In genomic region chr8:47988111-47988510, GRCm38 (mm10) we compare ENCODE assay signal across 14 mouse cellular contexts. TPM values are rescaled to one million over a fixed set of nuclear protein-coding genes. Genes with fewer than 3 reads are reported as not detected.
A peak's percentile ranks its signal among the peaks of the same experiment; 100 is the strongest.
DNase-seq lines count a peak whose midpoint lies in the region; ATAC-seq and TF ChIP-seq lines count a peak whose summit lies in the region.
"Had no signal": no experiment of that assay in that cellular context is flagged by ENCODE, and none has a peak within 500 bp of the region (broad histone marks: within the 10 kb centered on the region; RNA-seq: fewer than 3 reads in every experiment).

No protein-coding gene starts in this region.

- ATAC-seq in kidney, embryonic 14.5 days (ENCODE audit: low FRiP score, low TSS enrichment) = no peak
- ATAC-seq: forebrain, embryonic 14.5 days had no signal

- H3K4me3 ChIP-seq in kidney, embryonic 14.5 days (ENCODE audit: low read length) = peak overlapping the region; percentile 88; the same call in 1 of the 2 replicates
- H3K4me3 ChIP-seq in myocyte = peak overlapping the region; percentile 75
- H3K4me3 ChIP-seq: liver, embryonic 15.5 days; midbrain, embryonic 12.5 days had no signal

- 32% methylated on average over 15 of the region's 15 CpGs for WGBS in kidney, embryonic 14.5 days

- TF ChIP-seq POLR2A in myocyte (IDR thresholded peaks at IDR 0.05; ENCODE audit: insufficient read length, low read depth) = no peak

- H3K4me2 ChIP-seq in kidney, embryonic 14.5 days (replicated peaks; ENCODE audit: low read depth, low read length) = peak overlapping the region; percentile 24
- H3K4me2 ChIP-seq in myocyte (ENCODE audit: low read depth) = no peak overlapping the region
- H3K4me2 ChIP-seq: liver, embryonic 15.5 days; midbrain, embryonic 12.5 days had no signal

- intact Hi-C loops in heart, postnatal 36 days (cut with DNase I) = loop anchor here (5.0 kb wide), 1 partner anchor 41 kb away; no protein-coding TSS in a partner anchor

- no peaks in the 10 kb centered on the region for H3K9me3 ChIP-seq in kidney, embryonic 14.5 days (ENCODE audit: control insufficient read depth, low read length)
- H3K9me3 ChIP-seq: liver, embryonic 15.5 days; midbrain, embryonic 12.5 days had no signal

- H3K27ac ChIP-seq in kidney, embryonic 14.5 days (ENCODE audit: low read depth, low read length) = no peak overlapping the region
- H3K27ac ChIP-seq: liver, embryonic 15.5 days; midbrain, embryonic 12.5 days had no signal

- no peaks in the 10 kb centered on the region for H3K27me3 ChIP-seq in kidney, embryonic 14.5 days (ENCODE audit: control insufficient read depth, insufficient read depth, low read length)
- H3K27me3 ChIP-seq in myocyte (ENCODE audit: control insufficient read depth, insufficient read depth, insufficient read length) = no peaks in the 10 kb centered on the region

- no peak overlapping the region for H3K9ac ChIP-seq in kidney, embryonic 14.5 days (ENCODE audit: low read depth, low read length)
- H3K9ac ChIP-seq: liver, embryonic 15.5 days; midbrain, embryonic 12.5 days had no signal

- H3K36me3 ChIP-seq in kidney, embryonic 14.5 days (ENCODE audit: control insufficient read depth, insufficient read depth, low read length) = no peaks in the 10 kb centered on the region
- H3K36me3 ChIP-seq in myocyte (ENCODE audit: control insufficient read depth, insufficient read depth) = no peaks in the 10 kb centered on the region
- H3K36me3 ChIP-seq: liver, embryonic 15.5 days; midbrain, embryonic 12.5 days had no signal

- peaks cover 67% of the 10 kb centered on the region for H3K79me2 ChIP-seq in myocyte (ENCODE audit: control insufficient read depth, insufficient read depth)

- H3ac ChIP-seq in myocyte (ENCODE audit: control insufficient read depth, insufficient read length) = no peak overlapping the region

- H3K4me1 ChIP-seq in kidney, embryonic 14.5 days (ENCODE audit: control insufficient read depth, insufficient read depth, low read length) = peaks cover 42% of the 10 kb centered on the region; the same call in 1 of the 2 replicates

- DNase-seq in heart, adult 11 months = peak; percentile 84
- no peak for DNase-seq in heart, postnatal 36 days
- no peak for DNase-seq in kidney, postnatal 10 days
- peak; percentile 10 for DNase-seq in fat pad, adult 2 months (ENCODE audit: extremely low read depth, low read depth, low spot score)
- DNase-seq in thymus, postnatal 36 days = no peak
- DNase-seq in cerebellum, adult 9-10 months = no peak
- DNase-seq: layer of hippocampus, postnatal 36 days; spleen, adult 18-20 months; thymus, postnatal 14 days had no signal

TF ChIP-seq in myocyte, 11 proteins besides CTCF, POLR2A, EP300 and RAD21:
- TF ChIP-seq E2F4 (IDR thresholded peaks at IDR 0.05; ENCODE audit: insufficient read depth) (no peak), MYOD1 (IDR thresholded peaks at IDR 0.05; ENCODE audit: control insufficient read depth in 1 of 3, insufficient read length in 2 of 3, low read depth in 2 of 3) (no peak), REST (IDR thresholded peaks at IDR 0.05; ENCODE audit: insufficient read depth, insufficient read length) (no peak), CEBPB (IDR thresholded peaks at IDR 0.05; ENCODE audit: insufficient read depth, poor library complexity, severe bottlenecking) (no peak), MAX (IDR thresholded peaks at IDR 0.05; ENCODE audit: low read depth) (no peak), TCF12 (IDR thresholded peaks at IDR 0.05; ENCODE audit: insufficient read depth, poor library complexity, severe bottlenecking) (no peak), TCF3 (IDR thresholded peaks at IDR 0.05; ENCODE audit: insufficient read length, low read depth) (no peak), POLR2AphosphoS2 (IDR thresholded peaks at IDR 0.05; ENCODE audit: insufficient read length, low read depth) (no peak), SRF (IDR thresholded peaks at IDR 0.05; ENCODE audit: control insufficient read depth, insufficient read length, low read depth) (no peak), MYOG (IDR thresholded peaks at IDR 0.05; ENCODE audit: control insufficient read depth in 1 of 3, insufficient read depth in 1 of 3, insufficient read length in 2 of 3, low read depth in 2 of 3) (no peak), USF1 (IDR thresholded peaks at IDR 0.05; ENCODE audit: low read depth) (no peak)

RNA-seq across cellular contexts. Expression of gene Wwc2, which starts 2.6 kb away (rescaled TPM):
- total RNA-seq in heart, postnatal 36 days (2021) = 10 to 100 TPM; 26.1 to 28.3 TPM
- polyA plus RNA-seq in kidney, embryonic 14.5 days (2014; fragmentation: Nextera tagmentation; extraction: Ambion mirVana) = 14.5 and 18.5 TPM in 2 replicates
- polyA plus RNA-seq in myocyte (2012; fragmentation: generic; extraction: Trizol) = 7.7 TPM

Comparison
In these comparisons a context has a peak if more than half of its experiments do, and no peak if none do; other contexts are left out.
1. DNase-seq: peak in heart, adult 11 months (single experiment) and fat pad, adult 2 months (single experiment); none in heart, postnatal 36 days (0 of 2), kidney, postnatal 10 days (single experiment), thymus, postnatal 36 days (0 of 2) and cerebellum, adult 9-10 months (single experiment).